Comparison of ENCODE assay signal across 9 mouse cellular contexts in the genomic region with DNA sequence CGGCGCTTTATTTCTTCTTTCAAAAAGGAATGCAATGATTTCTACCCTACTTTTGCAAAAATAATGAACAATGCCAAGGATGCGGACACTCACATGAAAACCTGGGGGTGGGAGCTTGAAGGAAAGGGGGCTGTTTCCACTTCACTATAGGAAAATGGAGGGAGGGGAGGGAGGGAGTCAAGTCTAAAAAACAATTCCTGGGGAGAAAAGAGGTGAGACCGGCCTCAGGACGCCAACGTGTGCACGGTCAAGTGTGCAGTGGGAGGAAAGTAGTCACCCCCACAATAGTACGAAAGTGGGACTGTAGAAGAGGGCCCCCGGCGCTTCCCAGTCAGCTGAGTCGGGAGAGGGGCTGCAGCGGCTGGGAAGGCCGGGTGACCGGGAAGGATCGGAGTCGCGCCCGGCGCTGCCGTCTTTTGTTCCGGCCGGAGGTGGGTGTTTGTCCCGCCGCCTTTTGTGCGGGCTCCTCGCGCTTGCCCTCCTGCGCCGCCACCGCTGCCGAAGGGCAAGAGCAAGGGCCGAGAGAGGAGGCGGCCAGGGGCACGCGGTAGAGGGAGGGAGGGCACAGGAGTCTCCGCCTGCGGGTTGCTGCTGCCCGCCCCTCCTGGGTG. TPM values are rescaled to one million over a fixed set of nuclear protein-coding genes. Genes with fewer than 3 reads are reported as not detected.
DNase-seq lines count a peak whose midpoint lies in the region; ATAC-seq lines count a peak whose summit lies in the region.
"Had no signal": no experiment of that assay in that cellular context is flagged by ENCODE, and none has a peak within 500 bp of the region (broad histone marks: within the 10 kb centered on the region; RNA-seq: fewer than 3 reads in every experiment).

No protein-coding gene starts in this region.

- H3K27me3 ChIP-seq in limb, embryonic 13.5 days = no peaks in the 10 kb centered on the region
- H3K27me3 ChIP-seq in midbrain, embryonic 16.5 days (ENCODE audit: control insufficient read depth, insufficient read depth, low read depth, low read length) = no peaks in the 10 kb centered on the region

- peaks cover 30% of the 10 kb centered on the region for H3K4me1 ChIP-seq in limb, embryonic 13.5 days
- peaks cover 20% of the 10 kb centered on the region for H3K4me1 ChIP-seq in midbrain, embryonic 16.5 days (ENCODE audit: control insufficient read depth, insufficient read depth, low read length)

- no peaks in the 10 kb centered on the region for H3K9me3 ChIP-seq in limb, embryonic 13.5 days
- no peaks in the 10 kb centered on the region for H3K9me3 ChIP-seq in midbrain, embryonic 16.5 days (replicated peaks; ENCODE audit: control insufficient read depth, low read length, poor library complexity, severe bottlenecking)

- no peak for ATAC-seq in limb, embryonic 13.5 days (ENCODE audit: low FRiP score, low read depth)
- no peak for ATAC-seq in midbrain, embryonic 16.5 days

- peak overlapping the region; percentile 99 for H3K9ac ChIP-seq in limb, embryonic 13.5 days
- H3K9ac ChIP-seq in midbrain, embryonic 16.5 days (ENCODE audit: low read depth, low read length) = peak overlapping the region; percentile 87

- H3K27ac ChIP-seq in limb, embryonic 13.5 days = peak overlapping the region; percentile 99
- H3K27ac ChIP-seq in midbrain, embryonic 16.5 days (ENCODE audit: low read length) = peak overlapping the region; percentile 97

- peak; percentile 26 for DNase-seq in thymus, postnatal 14 days
- no peak for DNase-seq in thymus, postnatal 10 days (ENCODE audit: low spot score in 2 of 2)
- peak; percentile 69 for DNase-seq in embryo, embryonic 10.5 days (ENCODE audit: low spot score)
- DNase-seq in heart, postnatal 10 days = peak; percentile 56 to 67
- no peak for DNase-seq in c-Kit-positive CD71-positive TER-119-positive erythroid progenitor cells, embryonic 14.5 days (ENCODE audit: low spot score)
- DNase-seq in layer of hippocampus, postnatal 25 days (ENCODE audit: extremely low spot score in 1 of 2, low spot score in 1 of 2) = no peak

- H3K4me2 ChIP-seq in limb, embryonic 13.5 days (replicated peaks) = peak overlapping the region; percentile 96
- peak overlapping the region; percentile 99 for H3K4me2 ChIP-seq in midbrain, embryonic 16.5 days (ENCODE audit: low read length)

- WGBS in limb, embryonic 13.5 days = under 1% methylated on average over 38 of the region's 38 CpGs
- WGBS in midbrain, embryonic 16.5 days = under 1% methylated on average over 27 of the region's 38 CpGs

- intact Hi-C loops in heart, postnatal 10 days (cut with DNase I) = loop anchor here (10.0 kb wide), 1 partner anchor 304 kb away; a partner anchor contains a TSS

- H3K36me3 ChIP-seq in limb, embryonic 13.5 days = no peaks in the 10 kb centered on the region
- H3K36me3 ChIP-seq in midbrain, embryonic 16.5 days (ENCODE audit: control insufficient read depth, insufficient read depth, low read length) = no peaks in the 10 kb centered on the region

- peak overlapping the region; percentile 87 for H3K4me3 ChIP-seq in limb, embryonic 13.5 days
- H3K4me3 ChIP-seq in midbrain, embryonic 16.5 days (ENCODE audit: low read depth, low read length) = peak overlapping the region; percentile 60

RNA-seq across cellular contexts. Expression of a gene that starts 1.0 kb away (rescaled TPM):
- 1 to 10 TPM; 4.4 to 7.4 TPM for total RNA-seq in heart, postnatal 10 days (2021)
- 76.6 and 82.3 TPM in 2 replicates for polyA plus RNA-seq in limb, embryonic 13.5 days (2015; fragmentation: Nextera tagmentation; extraction: Ambion mirVana)
- polyA plus RNA-seq in midbrain, embryonic 16.5 days (2015; fragmentation: Nextera tagmentation; extraction: Ambion mirVana) = 99.8 and 107 TPM in 2 replicates
- 100 to 1,000 TPM; 105 to 134 TPM for total RNA-seq in layer of hippocampus, postnatal 25 days (2021)

RNA-seq across cellular contexts. Expression of a gene that starts 4.0 kb away (rescaled TPM):
- total RNA-seq in heart, postnatal 10 days (2021) = not detected
- not detected in 2 replicates for polyA plus RNA-seq in limb, embryonic 13.5 days (2015; fragmentation: Nextera tagmentation; extraction: Ambion mirVana)
- not detected in 2 replicates for polyA plus RNA-seq in midbrain, embryonic 16.5 days (2015; fragmentation: Nextera tagmentation; extraction: Ambion mirVana)
- total RNA-seq in layer of hippocampus, postnatal 25 days (2021) = 1 to 10 TPM in 1 of 2 experiments, under 1 TPM in 1; 0.37 to 1.7 TPM
- total RNA-seq: common myeloid progenitor, adult 5-6 weeks had no signal

Comparison
In these comparisons a context has a peak if more than half of its experiments do, and no peak if none do; other contexts are left out.
1. DNase-seq: peak in thymus, postnatal 14 days (single experiment), embryo, embryonic 10.5 days (single experiment) and heart, postnatal 10 days (2 of 2); none in thymus, postnatal 10 days (0 of 2), c-Kit-positive CD71-positive TER-119-positive erythroid progenitor cells, embryonic 14.5 days (single experiment) and layer of hippocampus, postnatal 25 days (0 of 2).
2. RNA of a gene that starts 1.0 kb away (total RNA-seq): 105 to 134 TPM in layer of hippocampus, postnatal 25 days; 4.4 to 7.4 TPM in heart, postnatal 10 days; every median in the first group is over 10 times any median in the second.